Mouse (Mus musculus) thymus, postnatal 0 days (tissue): ENCODE results near the gene E2f2. TPM values are rescaled to one million over a fixed set of nuclear protein-coding genes. Genes with fewer than 3 reads are reported as not detected.

Experiments
- DNase-seq: peaks from one replicate; pipeline ENCODE4 v3.0.0-alpha.2; 2015; ENCODE audit warnings: low spot score
- polyA plus RNA-seq: library from polyadenylated mRNA; unstranded; fragments of >200 nt; fragmentation: Nextera tagmentation; extraction: Ambion mirVana; gene quantifications from 2 replicates; pipeline ENCODE4 v1.2.1, GENCODE M21; 2015

Gene E2f2
- polyA plus RNA-seq = 58.9 and 64.1 TPM in 2 replicates

DNA sequence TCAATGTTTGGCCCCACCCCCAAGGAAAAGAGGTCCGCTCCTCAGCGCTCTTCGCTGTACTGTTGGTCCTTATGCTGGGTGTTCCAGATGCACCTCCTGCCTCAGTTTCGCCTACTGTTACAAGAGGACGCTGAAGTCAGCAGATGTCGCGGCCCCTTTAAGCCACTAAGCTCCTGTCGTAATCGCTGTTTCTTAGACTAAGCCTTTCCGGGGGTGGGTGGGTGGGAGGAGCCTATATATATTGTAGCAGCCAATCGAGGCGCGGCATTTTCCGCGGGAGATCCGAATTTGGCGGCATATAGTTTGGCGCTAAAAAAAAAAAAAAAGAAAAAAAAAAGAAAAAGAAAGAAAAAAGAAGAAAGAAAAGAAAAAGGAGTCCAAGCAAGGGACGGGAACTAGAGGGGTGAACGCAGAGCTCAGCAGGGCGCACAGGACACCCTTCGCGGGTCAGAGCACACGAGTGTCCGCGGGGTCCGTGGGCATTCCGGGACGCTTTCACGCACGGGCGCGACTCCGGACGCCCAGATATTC is at the start of gene E2f2:
E2f2 (plus strand) TSS at position 384 of the 531 bp plus-strand sequence.
- peak; percentile 86 for DNase-seq

DNA sequence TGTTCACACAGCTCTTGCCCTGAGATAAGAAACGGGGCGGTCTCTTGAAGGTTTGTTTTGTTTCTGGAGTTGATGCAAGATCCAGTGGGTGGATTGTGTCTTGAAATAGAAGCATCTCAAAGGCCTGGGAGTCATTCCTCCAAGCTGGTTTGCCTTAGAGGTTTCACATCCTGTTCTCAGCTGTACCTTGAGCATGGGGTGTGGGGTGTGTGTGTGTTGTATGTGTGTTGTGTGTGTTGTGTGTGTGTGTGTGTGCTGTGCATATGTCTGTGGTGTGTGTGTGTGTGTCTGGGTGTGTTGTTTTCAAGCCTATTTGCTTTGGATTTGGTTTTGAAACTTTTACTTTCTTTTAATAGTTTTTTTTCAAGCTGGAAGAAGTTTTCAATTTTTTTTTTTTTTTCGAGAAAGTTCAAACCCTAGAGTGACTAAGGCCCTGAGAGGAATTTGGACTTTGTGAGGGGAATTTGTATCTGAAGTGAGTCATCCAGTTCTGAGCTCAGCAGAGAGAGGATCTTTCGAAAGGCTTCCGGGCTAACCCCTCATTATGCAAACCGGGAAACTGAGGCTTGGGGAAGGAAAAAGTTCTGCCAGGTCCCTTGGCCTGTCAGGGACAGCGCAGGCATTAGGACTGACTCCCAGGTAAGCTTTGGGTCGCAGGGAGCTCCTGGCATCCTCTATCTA is 48.9 kb upstream of the E2f2 start:
- no peak for DNase-seq

DNA sequence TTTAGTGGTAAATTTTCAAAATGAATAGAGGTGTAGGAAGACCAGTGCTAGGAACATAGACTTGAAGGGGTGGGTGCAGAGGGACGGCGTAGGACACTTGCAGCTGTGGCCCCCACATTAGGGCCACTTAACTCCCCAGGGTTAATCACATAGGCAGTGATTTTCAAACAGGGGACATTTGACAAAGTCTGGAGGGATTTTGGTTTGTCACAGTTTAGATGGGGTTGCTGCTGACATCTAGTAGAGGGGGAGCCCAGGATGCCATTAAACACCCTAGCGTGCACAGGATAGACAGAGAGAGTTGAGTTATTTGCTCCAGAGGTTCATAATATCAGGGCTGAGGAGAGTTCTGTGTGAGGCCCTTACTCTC is 48.4 kb upstream of the E2f2 start:
- DNase-seq = no peak

DNA sequence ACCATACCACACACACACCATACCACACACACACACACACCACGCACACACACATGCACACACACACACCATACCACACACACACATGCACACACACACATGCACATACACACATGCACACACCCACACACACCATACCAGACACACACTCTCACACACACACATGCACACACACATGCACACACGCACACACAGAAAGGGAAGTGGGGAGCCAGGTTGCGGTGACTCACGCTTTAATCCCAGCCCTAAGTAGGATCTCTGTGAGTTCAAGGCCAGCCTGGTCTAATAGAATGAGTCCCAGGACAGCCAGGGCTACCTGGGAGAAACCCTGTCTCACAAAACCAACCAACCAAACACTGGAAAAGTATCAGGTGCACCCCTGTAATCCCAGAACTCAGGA is 47.6 kb upstream of the E2f2 start:
- no peak for DNase-seq

- DNase-seq = no peak
These were observed 46.7 kb upstream of the E2f2 start for GRCm38 (mm10) chr4:136125458-136125857.

GRCm38 (mm10) chr4:136126019-136126418 is 46.2 kb upstream of the E2f2 start:
- no peak for DNase-seq

DNA sequence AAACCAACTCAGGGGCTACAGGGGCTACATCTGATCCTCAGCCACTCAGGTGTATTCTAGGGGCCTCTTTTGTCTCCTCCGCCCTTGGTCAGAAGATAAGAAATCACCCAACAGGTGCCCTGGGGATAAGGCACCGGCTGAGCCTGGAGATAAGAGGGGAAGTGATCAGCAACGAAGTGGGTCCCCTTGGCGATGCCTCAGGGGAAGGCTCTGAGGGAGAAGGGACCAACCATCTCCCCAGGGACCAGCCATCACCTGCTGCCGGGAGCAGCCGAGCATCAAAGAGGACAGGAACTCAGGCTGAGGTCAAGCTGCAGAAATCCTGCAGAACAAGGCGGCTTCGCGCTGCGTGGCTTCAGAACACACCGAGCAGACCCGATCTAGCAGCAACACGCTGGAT is 44.5 kb upstream of the E2f2 start:
- DNase-seq = no peak

GRCm38 (mm10) chr4:136129842-136130241 is 42.4 kb upstream of the E2f2 start:
- no peak for DNase-seq

DNA sequence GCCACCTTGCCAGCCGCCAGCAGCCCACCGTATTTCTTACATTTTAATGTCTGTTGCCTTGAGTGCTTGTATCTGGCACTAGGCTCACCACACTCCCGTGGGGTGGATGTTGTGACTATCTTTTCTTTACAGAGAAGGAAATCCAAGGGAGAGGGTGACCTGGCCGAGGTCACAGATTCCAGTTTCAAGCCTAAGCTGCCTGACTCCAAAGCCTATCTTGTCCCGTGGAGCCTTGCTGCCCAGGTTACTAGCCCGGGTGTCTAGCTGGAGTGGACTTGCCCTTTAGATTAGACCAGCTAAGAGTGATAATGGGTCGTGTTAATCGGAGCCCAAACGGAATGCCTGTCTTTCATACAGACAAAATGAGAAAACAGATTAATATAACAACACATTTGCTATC is 38.4 kb upstream of the E2f2 start:
- no peak for DNase-seq

GRCm38 (mm10) chr4:136134418-136134977 is 37.7 kb upstream of the E2f2 start:
- DNase-seq = no peak

DNA sequence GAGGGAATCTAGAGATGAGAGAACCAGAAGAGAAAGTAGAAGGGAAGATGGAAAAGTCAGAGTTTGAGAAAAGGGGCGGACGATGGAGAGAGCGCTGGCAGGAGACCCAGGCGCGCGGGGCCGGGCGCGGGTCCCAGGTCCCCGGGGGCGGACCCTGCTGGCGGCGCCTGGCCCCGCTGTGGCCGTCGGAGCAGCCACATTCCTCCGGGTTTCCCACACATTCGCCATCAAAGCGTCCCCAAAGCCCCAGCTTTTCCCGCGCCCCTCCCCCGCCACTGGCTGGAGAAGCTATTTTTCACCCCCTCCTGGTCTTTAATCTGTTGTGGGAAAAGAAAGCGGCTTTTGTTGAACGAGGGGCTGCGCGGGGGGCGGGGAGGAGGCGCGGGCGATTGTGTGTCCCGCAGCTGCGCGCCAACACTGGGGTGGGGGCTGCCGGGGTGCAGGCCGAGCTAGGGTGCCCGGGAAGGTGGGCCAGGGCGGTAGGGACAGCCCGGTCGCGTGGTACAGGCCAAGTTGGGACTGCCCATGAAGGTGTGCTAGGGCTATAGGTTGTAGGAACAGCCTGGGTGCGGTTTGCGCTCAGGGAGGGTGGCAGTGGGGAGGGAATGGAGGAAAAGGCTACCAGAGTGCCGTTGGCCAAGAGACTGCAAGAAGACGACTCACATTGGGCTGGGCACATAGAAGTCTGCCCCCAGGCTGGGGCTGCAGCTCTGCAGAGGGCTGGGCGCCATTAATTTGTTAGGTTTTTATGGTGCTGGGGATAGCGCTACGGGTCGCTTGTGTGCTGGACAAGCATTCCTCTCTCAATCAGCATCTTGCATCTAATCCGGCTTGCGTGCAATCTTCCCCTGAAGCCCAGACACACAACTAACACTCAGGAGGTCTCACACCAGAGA is 37.0 kb upstream of the E2f2 start:
- no peak for DNase-seq

GRCm38 (mm10) chr4:136135874-136136728 is 36.1 kb upstream of the E2f2 start:
- DNase-seq = no peak

DNA sequence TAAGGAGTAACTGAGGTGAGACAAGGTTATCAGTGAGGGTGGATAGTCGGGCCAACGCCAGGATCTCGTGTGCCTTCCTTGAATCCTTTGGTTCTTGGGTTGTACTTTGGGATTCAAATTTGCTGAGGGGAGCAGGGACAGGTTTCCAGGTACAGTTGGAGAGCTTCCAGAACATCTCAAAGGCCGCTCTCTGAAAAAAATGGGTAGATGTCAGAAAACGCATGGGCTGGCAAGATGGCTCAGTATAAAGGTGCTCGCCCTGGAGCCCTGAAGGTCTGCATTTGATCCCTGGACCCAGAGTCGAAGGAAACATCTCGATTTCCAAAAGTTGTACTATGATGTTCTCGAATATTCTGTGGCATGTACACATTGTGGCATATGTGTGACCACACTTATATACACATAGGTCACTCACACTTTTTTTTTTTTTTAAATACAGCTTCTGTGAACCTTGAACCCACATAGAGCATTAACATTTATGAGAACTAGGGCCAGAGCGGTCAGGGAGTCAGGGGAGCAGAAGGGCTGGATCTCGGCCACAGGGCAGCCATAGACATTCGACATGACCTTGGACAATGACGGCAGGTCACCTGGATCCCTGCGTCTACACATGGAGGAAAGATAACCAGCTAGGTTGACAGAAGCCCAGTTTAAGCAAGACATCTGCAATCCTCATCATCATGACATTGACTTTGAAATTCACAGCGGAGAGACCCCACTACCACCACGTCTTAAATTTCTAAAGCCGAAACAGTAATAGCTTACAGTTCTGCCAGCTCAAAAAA is 32.7 kb upstream of the E2f2 start:
- DNase-seq = no peak

GRCm38 (mm10) chr4:136140327-136141250 is 31.6 kb upstream of the E2f2 start:
- peak; percentile 41 for DNase-seq

DNA sequence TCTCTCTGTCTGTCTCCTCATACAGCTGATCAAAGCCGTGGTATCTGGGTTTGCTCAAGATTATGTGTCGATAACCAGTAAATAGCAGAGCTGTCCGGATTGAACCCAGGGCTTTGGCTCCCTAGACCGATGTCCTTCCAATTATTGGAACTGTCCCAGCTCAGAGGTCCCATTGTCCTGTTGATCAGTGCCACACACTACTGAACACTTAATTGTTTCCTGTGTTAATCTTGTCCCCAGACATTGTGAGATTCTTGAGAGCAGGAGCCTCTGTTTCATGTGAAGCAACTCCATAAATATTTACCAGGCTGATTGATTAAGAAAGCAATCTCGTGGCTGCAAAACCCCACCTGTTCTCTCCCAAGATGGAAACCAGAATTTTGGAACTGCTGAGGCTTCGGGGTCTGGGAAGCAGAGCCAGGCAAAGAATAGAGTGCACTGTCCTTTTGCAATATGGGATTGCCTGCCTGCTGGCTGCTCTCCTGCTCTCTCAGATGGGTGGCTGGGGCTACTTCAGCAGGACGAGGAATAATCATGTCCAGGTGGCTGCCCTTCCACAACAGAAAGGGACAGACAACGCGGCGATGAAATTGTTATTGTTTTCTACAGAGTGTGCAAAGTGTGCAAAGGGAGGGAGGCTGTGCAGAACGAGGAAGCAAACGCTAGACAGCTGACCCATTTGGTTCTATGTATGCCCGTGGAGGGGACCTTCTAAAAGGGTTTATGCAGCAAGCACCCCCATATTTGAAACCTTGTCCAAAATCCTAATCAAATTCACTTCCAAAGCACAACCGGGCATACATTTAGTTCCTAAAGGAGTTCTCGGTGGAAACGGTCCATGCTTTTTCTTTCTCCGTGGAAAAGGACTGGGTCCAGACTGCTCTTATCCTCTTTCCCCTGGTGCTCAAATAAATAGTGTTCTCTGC is 29.7 kb upstream of the E2f2 start:
- DNase-seq = no peak

DNA sequence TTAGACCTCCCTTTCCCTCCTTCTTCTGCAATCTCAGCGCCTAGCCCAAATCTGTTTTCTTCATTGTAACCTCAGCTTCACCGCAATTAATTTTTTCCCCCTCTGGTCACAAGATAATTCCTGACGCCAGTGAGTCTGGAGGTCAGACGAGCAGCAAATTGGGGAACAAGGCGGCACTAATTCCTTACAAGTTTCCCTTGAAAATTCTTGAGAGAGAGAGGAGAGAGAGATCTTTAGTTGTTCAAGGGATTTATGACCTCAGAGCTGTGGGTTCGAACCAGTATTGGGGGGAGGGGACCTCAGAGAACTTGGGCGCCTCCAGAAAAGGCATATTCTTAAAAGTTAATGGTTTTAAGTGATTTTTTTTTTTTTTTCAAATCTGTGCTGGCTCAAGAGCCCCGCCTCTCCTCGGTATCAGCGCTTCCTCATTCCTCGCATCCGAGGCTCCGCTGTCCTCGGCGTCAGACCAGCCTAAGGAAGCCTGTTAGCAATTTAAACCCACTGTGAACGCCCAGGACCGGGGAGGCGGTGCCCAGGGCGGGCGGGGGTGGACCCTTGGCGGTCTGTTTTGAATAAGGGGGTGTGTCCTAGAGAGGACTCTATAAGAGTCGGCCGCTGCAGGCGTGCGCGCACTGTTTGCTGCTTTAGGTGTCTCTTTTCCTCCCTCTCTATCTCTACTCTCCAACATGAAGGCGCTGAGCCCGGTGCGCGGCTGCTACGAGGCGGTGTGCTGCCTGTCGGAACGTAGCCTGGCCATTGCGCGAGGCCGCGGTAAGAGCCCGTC is 28.8 kb upstream of the E2f2 start, which contains the start of gene Id3:
Id3 (plus strand) TSS at position 305 of the 784 bp plus-strand sequence.
- peak; percentile 94 for DNase-seq
